Mouse (Mus musculus) liver, postnatal 0 days (tissue): ENCODE measurements around the gene Olfr1416. TPM values are rescaled to one million over a fixed set of nuclear protein-coding genes. Genes with fewer than 3 reads are reported as not detected.
A peak's percentile ranks its signal among the peaks of the same experiment; 100 is the strongest.

Source experiments
- ATAC-seq: fragments of 200-750 bp; cut with Nextera tagmentation; 2 replicates; pipeline ENCODE4 v1.8.0; 2017; ENCODE audit warnings: mild to moderate bottlenecking, moderate library complexity
- DNase-seq: peaks from one replicate; pipeline ENCODE4 v3.0.0-alpha.2; 2016
- H3K27ac ChIP-seq: fragments of 300-500 bp; sonication (generic); 2 replicates; pipeline ENCODE4 v1.5.1; 2014; ENCODE audit warnings: antibody characterized with exemption, moderate library complexity, mild to moderate bottlenecking, low read depth
- H3K27me3 ChIP-seq: fragments of 300-500 bp; sonication (generic); 2 replicates; pipeline ENCODE4 v1.6.1; 2014; ENCODE audit warnings: low read length, control low read depth, mixed read lengths; ENCODE audit not compliant: insufficient read depth
- H3K36me3 ChIP-seq: fragments of 300-500 bp; sonication (generic); replicated peaks from 2 replicates; pipeline ENCODE4 v1.6.1; 2014; ENCODE audit warnings: mild to moderate bottlenecking, control low read depth, low read length, moderate library complexity, mixed read lengths; ENCODE audit not compliant: insufficient read depth
- H3K4me1 ChIP-seq: fragments of 300-500 bp; sonication (generic); 2 replicates; pipeline ENCODE4 v1.6.1; 2014; ENCODE audit warnings: antibody characterized with exemption, mild to moderate bottlenecking, control low read depth; ENCODE audit not compliant: insufficient read depth
- H3K4me2 ChIP-seq: fragments of 300-500 bp; sonication (generic); 2 replicates; pipeline ENCODE4 v1.6.1; 2014; ENCODE audit warnings: low read depth, mild to moderate bottlenecking, low read length, moderate library complexity, mixed read lengths
- H3K4me3 ChIP-seq: fragments of 300-500 bp; sonication (generic); 2 replicates; pipeline ENCODE4 v1.5.1; 2014; ENCODE audit warnings: low read depth, low read length
- H3K9ac ChIP-seq: fragments of 300-500 bp; sonication (generic); replicated peaks from 2 replicates; pipeline ENCODE4 v1.6.1; 2014; ENCODE audit warnings: mild to moderate bottlenecking, moderate library complexity
- H3K9me3 ChIP-seq: fragments of 300-500 bp; sonication (generic); 2 replicates; pipeline ENCODE4 v1.6.1; 2016; ENCODE audit warnings: mild to moderate bottlenecking, control low read depth, low read length, mixed read lengths
- CTCF ChIP-seq: sonication (generic); IDR thresholded peaks from 2 replicates; pipeline ENCODE4 v1.5.1; 2016; ENCODE audit warnings: antibody characterized with exemption, low read depth
- EP300 ChIP-seq: IDR thresholded peaks from 2 replicates; pipeline ENCODE4 v1.6.1; 2016; ENCODE audit warnings: antibody characterized with exemption, low read depth, mild to moderate bottlenecking
- WGBS: fragments of 180-500 bp; shearing (Covaris S2); extraction: QIAGEN DNeasy Blood & Tissue Kit; methylation state at CpG from one replicate; pipeline ENCODE4 v1.1.7; 2014; ENCODE audit not compliant: insufficient replicate concordance; 5-methylcytosine and 5-hydroxymethylcytosine counted together
- polyA plus RNA-seq: library from polyadenylated mRNA; unstranded; fragments of >200 nt; fragmentation: Nextera tagmentation; extraction: Ambion mirVana; gene quantifications from 2 replicates; pipeline ENCODE4 v1.2.1, GENCODE M21; 2015

Olfr1416 gene
- polyA plus RNA-seq, 1 experiment from 2014 or later = not detected

GRCm38 (mm10) chr1:92453751-92454445, 31.0 kb downstream of the Olfr1416 start:
- DNase-seq = no peak
- ATAC-seq = no peak
- no peak overlapping the region for H3K4me3 ChIP-seq

GRCm38 (mm10) chr1:92448293-92448692, 36.6 kb downstream of the Olfr1416 start:
- H3K4me1 ChIP-seq = no peaks in the 10 kb centered on the region
- TF ChIP-seq EP300 (no peak), CTCF (no peak)
- H3K4me3 ChIP-seq = no peak overlapping the region
- H3K4me2 ChIP-seq = no peak overlapping the region
- peaks cover 82% of the 10 kb centered on the region for H3K36me3 ChIP-seq
- no peak overlapping the region for H3K9ac ChIP-seq
- H3K27me3 ChIP-seq = no peaks in the 10 kb centered on the region
- H3K27ac ChIP-seq = no peak overlapping the region
- 80% methylated on average over 3 of the region's 3 CpGs for WGBS
- DNase-seq (no peak), ATAC-seq (no peak)
- no peaks in the 10 kb centered on the region for H3K9me3 ChIP-seq

More at GRCm38 (mm10) chr1:92453751-92454445, 31.0 kb downstream of the Olfr1416 start:
- Histone ChIP-seq H3K4me1 (no peaks in the 10 kb centered on the region), H3K9ac (no peak overlapping the region), H3K36me3 (peaks cover 77% of the 10 kb centered on the region), H3K27me3 (no peaks in the 10 kb centered on the region), H3K9me3 (no peaks in the 10 kb centered on the region), H3K4me2 (no peak overlapping the region), H3K27ac (no peak overlapping the region)
- WGBS = 63% methylated on average over 8 of the region's 8 CpGs
- TF ChIP-seq EP300 = no peak
- TF ChIP-seq CTCF = peak; percentile 67

GRCm38 (mm10) chr1:92441453-92442063, 43.4 kb downstream of the Olfr1416 start:
- Histone ChIP-seq H3K36me3 (peaks cover 48% of the 10 kb centered on the region), H3K9ac (no peak overlapping the region), H3K4me1 (no peaks in the 10 kb centered on the region), H3K4me2 (no peak overlapping the region), H3K27ac (no peak overlapping the region), H3K9me3 (no peaks in the 10 kb centered on the region), H3K27me3 (no peaks in the 10 kb centered on the region), H3K4me3 (no peak overlapping the region)
- no peak for DNase-seq
- WGBS = 46% methylated on average over 6 of the region's 6 CpGs
- TF ChIP-seq CTCF = no peak
- TF ChIP-seq EP300 = no peak
- peak; percentile 73 for ATAC-seq

GRCm38 (mm10) chr1:92440066-92440750, 44.7 kb downstream of the Olfr1416 start:
- H3K9ac ChIP-seq = no peak overlapping the region
- TF ChIP-seq EP300 (no peak), CTCF (no peak)
- H3K9me3 ChIP-seq = no peaks in the 10 kb centered on the region
- no peak overlapping the region for H3K4me2 ChIP-seq
- peaks cover 39% of the 10 kb centered on the region for H3K36me3 ChIP-seq
- H3K4me3 ChIP-seq = no peak overlapping the region
- H3K27me3 ChIP-seq = no peaks in the 10 kb centered on the region
- DNase-seq (no peak), ATAC-seq (no peak)
- H3K4me1 ChIP-seq = no peaks in the 10 kb centered on the region
- no peak overlapping the region for H3K27ac ChIP-seq
- WGBS = 78% methylated on average over 9 of the region's 9 CpGs

- Histone ChIP-seq H3K4me1 (no peaks in the 10 kb centered on the region), H3K36me3 (peaks cover 23% of the 10 kb centered on the region), H3K4me2 (no peak overlapping the region), H3K27me3 (no peaks in the 10 kb centered on the region), H3K27ac (peak overlapping the region; percentile 16; the same call in 1 of the 2 replicates), H3K4me3 (no peak overlapping the region), H3K9ac (no peak overlapping the region), H3K9me3 (no peaks in the 10 kb centered on the region)
- no peak for TF ChIP-seq EP300
- TF ChIP-seq CTCF = no peak
- no peak for ATAC-seq
- no peak for DNase-seq
- WGBS = 47% methylated on average over 9 of the region's 9 CpGs
Measured at GRCm38 (mm10) chr1:92437678-92438271, 47.1 kb downstream of the Olfr1416 start.

- TF ChIP-seq EP300 (no peak), CTCF (no peak)
- H3K4me2 ChIP-seq = no peak overlapping the region
- no peak overlapping the region for H3K4me3 ChIP-seq
- no peak for DNase-seq
- no peaks in the 10 kb centered on the region for H3K4me1 ChIP-seq
- no peaks in the 10 kb centered on the region for H3K9me3 ChIP-seq
- no peak overlapping the region for H3K27ac ChIP-seq
- no peaks in the 10 kb centered on the region for H3K27me3 ChIP-seq
- no peak for ATAC-seq
- H3K9ac ChIP-seq = no peak overlapping the region
- H3K36me3 ChIP-seq = peaks cover 14% of the 10 kb centered on the region
- WGBS = 76% methylated on average over 4 of the region's 4 CpGs
Measured at GRCm38 (mm10) chr1:92436831-92437321, 48.0 kb downstream of the Olfr1416 start.
